Mouse (Mus musculus): ENCODE results near the gene Wdr37. TPM values are rescaled to one million over a fixed set of nuclear protein-coding genes. Genes with fewer than 3 reads are reported as not detected.
A peak's percentile ranks its signal among the peaks of the same experiment; 100 is the strongest.

Wdr37 gene
- polyA plus RNA-seq, 1 experiment from 2014 or later: 17.5 TPM

DNA sequence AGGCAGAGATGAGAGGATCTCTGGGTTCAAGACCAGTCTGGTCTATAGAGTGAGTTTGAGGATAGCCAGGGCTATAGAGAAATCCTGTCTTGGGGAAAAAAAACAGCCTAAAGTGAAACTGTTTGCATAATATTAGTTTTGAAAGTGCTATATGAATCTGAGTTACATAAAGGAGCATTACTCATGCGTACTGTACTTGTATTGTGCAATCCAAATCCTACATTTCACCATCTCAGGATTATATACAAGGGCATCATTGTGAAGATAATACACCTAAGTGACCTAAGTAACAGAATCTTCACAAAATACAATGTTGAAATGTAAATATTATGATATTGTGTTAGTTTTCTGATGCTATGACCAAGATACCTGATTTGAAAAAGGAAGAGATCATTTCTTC is 2.1 kb upstream of the Wdr37 start:
- H3K27me3 ChIP-seq (replicated peaks; ENCODE audit: control insufficient read depth, insufficient read depth, low read length): no peaks in the 10 kb centered on the region
- peaks cover 7% of the 10 kb centered on the region for H3K4me1 ChIP-seq (replicated peaks; ENCODE audit: control insufficient read depth, insufficient read depth, low read length)
- DNase-seq (ENCODE audit: low spot score) (no peak), ATAC-seq (replicated peaks; ENCODE audit: low FRiP score) (no peak)
- WGBS: 85% methylated on average over 1 of the region's 1 CpGs
- no peak overlapping the region for H3K9ac ChIP-seq (ENCODE audit: low read depth, low read length)
- H3K27ac ChIP-seq (ENCODE audit: low read depth, low read length): no peak overlapping the region
- no peak overlapping the region for H3K4me2 ChIP-seq
- H3K36me3 ChIP-seq (ENCODE audit: control insufficient read depth, insufficient read depth, low read length): no peaks in the 10 kb centered on the region
- no peaks in the 10 kb centered on the region for H3K9me3 ChIP-seq (ENCODE audit: control insufficient read depth, low read length)
- no peak overlapping the region for H3K4me3 ChIP-seq (ENCODE audit: low read depth, low read length)

DNA sequence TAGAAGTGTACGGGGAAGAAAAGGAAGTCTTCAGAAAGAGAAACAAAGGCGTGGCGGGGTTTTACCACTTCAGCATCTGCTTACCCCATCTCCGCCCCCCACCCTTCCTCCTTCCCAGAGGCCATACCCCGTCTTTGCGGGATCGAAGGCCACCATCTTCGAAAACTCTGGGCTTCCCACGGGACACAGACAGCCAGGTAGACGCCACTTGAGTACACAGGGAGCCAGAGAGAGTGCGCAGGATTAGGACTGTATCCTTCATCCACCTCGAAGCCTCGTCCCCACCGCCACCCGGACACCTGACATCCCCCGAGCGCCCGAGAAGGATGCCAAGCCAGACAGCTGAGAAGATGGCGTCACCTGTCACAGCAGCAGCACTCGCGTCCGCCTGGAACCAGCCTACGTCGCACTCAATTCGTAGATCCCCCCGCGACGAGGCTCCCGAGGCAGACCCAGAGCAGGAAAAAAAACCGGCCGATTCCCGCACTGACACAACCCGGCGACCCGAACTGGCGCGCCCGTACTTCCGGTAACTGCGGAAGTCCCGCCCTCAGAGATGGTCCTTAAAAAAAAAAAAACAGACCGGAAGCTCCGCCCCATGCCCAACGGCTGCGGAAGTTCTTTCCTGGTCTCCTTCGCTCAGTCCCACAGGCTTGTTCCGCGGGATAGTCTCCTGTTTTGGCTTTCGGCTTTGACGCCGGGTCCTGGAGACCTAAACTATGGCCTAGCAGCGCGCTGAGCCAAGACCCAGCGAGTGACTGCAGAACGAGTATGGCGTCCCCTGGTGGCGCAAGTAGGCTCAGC is 997 bp downstream of the Wdr37 start:
- Histone ChIP-seq H3K4me2 (peak overlapping the region; percentile 89), H3K36me3 (ENCODE audit: control insufficient read depth, insufficient read depth, low read length) (no peaks in the 10 kb centered on the region; the same call in 1 of the 2 replicates), H3K27me3 (replicated peaks; ENCODE audit: control insufficient read depth, insufficient read depth, low read length) (no peaks in the 10 kb centered on the region), H3K4me1 (replicated peaks; ENCODE audit: control insufficient read depth, insufficient read depth, low read length) (peaks cover 7% of the 10 kb centered on the region), H3K4me3 (ENCODE audit: low read depth, low read length) (peak overlapping the region; percentile 93), H3K9ac (ENCODE audit: low read depth, low read length) (peak overlapping the region; percentile 85), H3K9me3 (ENCODE audit: control insufficient read depth, low read length) (no peaks in the 10 kb centered on the region), H3K27ac (ENCODE audit: low read depth, low read length) (peak overlapping the region; percentile 94)
- peak; percentile 85 for ATAC-seq (replicated peaks; ENCODE audit: low FRiP score)
- peak; percentile 90 for DNase-seq (ENCODE audit: low spot score)
- WGBS: under 1% methylated on average over 57 of the region's 57 CpGs

DNA sequence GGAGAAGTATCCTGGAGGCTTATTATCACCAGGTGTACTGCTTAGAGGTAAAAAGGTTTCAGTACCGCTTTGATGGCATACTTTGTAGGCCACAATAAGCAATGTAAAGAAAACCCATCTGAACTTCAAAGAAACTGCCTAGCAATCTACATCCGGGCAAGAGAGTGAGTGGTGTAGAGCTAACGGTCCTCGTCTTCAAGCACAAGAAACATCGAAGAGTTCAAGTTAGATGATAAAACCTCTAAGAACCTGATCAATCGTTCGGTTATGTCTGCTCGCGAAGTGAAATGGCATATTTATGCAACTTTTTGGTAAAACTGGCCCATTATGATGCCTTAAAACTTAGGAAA is 1.6 kb downstream of the Wdr37 start:
- no peaks in the 10 kb centered on the region for H3K27me3 ChIP-seq (replicated peaks; ENCODE audit: control insufficient read depth, insufficient read depth, low read length)
- H3K4me1 ChIP-seq (replicated peaks; ENCODE audit: control insufficient read depth, insufficient read depth, low read length): peaks cover 7% of the 10 kb centered on the region
- no peaks in the 10 kb centered on the region; the same call in 1 of the 2 replicates for H3K36me3 ChIP-seq (ENCODE audit: control insufficient read depth, insufficient read depth, low read length)
- H3K4me3 ChIP-seq (ENCODE audit: low read depth, low read length): peak overlapping the region; percentile 93
- H3K4me2 ChIP-seq: peak overlapping the region; percentile 89
- H3K9ac ChIP-seq (ENCODE audit: low read depth, low read length): peak overlapping the region; percentile 85
- no peak for DNase-seq (ENCODE audit: low spot score)
- no peaks in the 10 kb centered on the region for H3K9me3 ChIP-seq (ENCODE audit: control insufficient read depth, low read length)
- no peak for ATAC-seq (replicated peaks; ENCODE audit: low FRiP score)
- H3K27ac ChIP-seq (ENCODE audit: low read depth, low read length): peak overlapping the region; percentile 94
- WGBS: 5% methylated on average over 9 of the region's 9 CpGs

DNA sequence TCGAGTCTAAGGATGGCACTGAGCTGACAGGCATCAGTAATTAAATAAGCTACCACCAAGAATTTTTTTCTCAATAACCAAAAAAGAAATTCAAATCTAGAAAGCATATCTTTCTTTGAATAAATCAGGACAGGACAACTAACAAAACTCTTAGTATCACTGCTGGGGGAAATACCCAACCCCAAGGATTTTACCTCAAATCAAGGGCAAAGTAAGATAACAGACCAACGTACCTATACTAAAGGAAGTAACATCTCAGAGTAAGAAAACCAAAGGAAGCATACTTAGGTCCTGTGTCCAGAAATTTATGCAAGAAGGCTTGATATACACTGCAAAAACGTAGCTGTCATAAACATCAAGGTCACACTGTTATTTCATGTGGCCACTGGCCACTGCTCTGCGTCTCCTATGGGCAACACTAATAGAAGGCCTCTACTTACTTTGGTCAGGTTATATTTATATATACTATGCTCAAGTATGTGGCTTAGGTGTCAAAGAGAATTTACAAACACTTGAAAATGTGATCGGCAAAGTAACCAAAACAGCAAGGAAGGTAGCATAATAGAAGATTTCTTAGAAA is 2.0 kb downstream of the Wdr37 start:
- Histone ChIP-seq H3K4me2 (peak overlapping the region; percentile 89), H3K36me3 (ENCODE audit: control insufficient read depth, insufficient read depth, low read length) (no peaks in the 10 kb centered on the region; the same call in 1 of the 2 replicates), H3K4me3 (ENCODE audit: low read depth, low read length) (peak overlapping the region; percentile 93), H3K4me1 (replicated peaks; ENCODE audit: control insufficient read depth, insufficient read depth, low read length) (peaks cover 7% of the 10 kb centered on the region), H3K9ac (ENCODE audit: low read depth, low read length) (peak overlapping the region; percentile 85), H3K9me3 (ENCODE audit: control insufficient read depth, low read length) (no peaks in the 10 kb centered on the region), H3K27ac (ENCODE audit: low read depth, low read length) (no peak overlapping the region), H3K27me3 (replicated peaks; ENCODE audit: control insufficient read depth, insufficient read depth, low read length) (no peaks in the 10 kb centered on the region)
- 63% methylated on average over 5 of the region's 5 CpGs for WGBS
- no peak for ATAC-seq (replicated peaks; ENCODE audit: low FRiP score)
- no peak for DNase-seq (ENCODE audit: low spot score)

DNA sequence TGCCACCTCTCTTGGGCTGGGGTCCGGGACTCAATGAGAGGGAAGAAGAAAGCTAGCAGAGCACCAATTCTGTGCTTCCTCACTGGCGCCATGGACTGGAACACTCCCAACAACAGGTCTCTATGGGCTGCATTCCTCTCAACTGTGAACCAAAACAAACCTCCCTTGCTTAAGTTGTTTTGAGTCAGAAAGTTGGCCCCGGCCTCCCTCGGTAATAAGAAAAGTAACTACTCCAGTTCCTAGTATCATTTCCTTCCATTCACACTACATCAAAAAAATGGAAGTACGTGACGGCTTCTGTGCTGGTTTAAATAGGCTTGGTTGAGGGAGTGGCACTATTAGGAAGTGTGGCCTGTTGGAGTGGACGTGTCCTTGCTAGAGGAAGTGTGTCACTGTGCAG is 5.1 kb downstream of the Wdr37 start:
- Histone ChIP-seq H3K27ac (ENCODE audit: low read depth, low read length) (no peak overlapping the region), H3K36me3 (ENCODE audit: control insufficient read depth, insufficient read depth, low read length) (no peaks in the 10 kb centered on the region; the same call in 1 of the 2 replicates), H3K27me3 (replicated peaks; ENCODE audit: control insufficient read depth, insufficient read depth, low read length) (no peaks in the 10 kb centered on the region), H3K4me3 (ENCODE audit: low read depth, low read length) (no peak overlapping the region), H3K9me3 (ENCODE audit: control insufficient read depth, low read length) (no peaks in the 10 kb centered on the region), H3K4me2 (no peak overlapping the region), H3K4me1 (replicated peaks; ENCODE audit: control insufficient read depth, insufficient read depth, low read length) (peaks cover 7% of the 10 kb centered on the region), H3K9ac (ENCODE audit: low read depth, low read length) (no peak overlapping the region)
- ATAC-seq (replicated peaks; ENCODE audit: low FRiP score): no peak
- DNase-seq (ENCODE audit: low spot score): no peak
- 85% methylated on average over 7 of the region's 7 CpGs for WGBS

DNA sequence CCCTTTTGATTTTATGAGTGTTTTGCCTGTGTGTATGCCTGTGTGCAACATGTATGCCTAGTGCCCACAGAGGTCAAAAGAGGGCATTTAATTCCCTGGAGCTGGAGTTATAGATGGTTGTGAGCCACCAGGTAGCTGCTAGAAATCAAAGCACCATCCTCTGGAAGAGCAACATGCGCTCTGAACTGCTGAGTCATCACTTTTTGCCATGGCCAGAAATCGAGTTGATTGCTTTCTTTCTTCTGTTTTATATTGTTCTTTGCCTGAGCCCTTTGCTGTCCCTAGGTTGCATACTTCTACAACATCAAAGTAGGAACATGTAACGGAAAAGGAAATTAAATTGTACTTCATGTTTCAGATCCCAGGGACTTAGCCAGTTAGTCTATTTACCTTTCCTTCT is 6.7 kb downstream of the Wdr37 start:
- H3K27me3 ChIP-seq (replicated peaks; ENCODE audit: control insufficient read depth, insufficient read depth, low read length): no peaks in the 10 kb centered on the region
- no peak overlapping the region for H3K4me3 ChIP-seq (ENCODE audit: low read depth, low read length)
- no peak overlapping the region for H3K9ac ChIP-seq (ENCODE audit: low read depth, low read length)
- DNase-seq (ENCODE audit: low spot score) (no peak), ATAC-seq (replicated peaks; ENCODE audit: low FRiP score) (no peak)
- no peak overlapping the region for H3K4me2 ChIP-seq
- H3K27ac ChIP-seq (ENCODE audit: low read depth, low read length): no peak overlapping the region
- no peaks in the 10 kb centered on the region for H3K9me3 ChIP-seq (ENCODE audit: control insufficient read depth, low read length)
- peaks cover 7% of the 10 kb centered on the region for H3K4me1 ChIP-seq (replicated peaks; ENCODE audit: control insufficient read depth, insufficient read depth, low read length)
- WGBS: 81% methylated on average over 3 of the region's 3 CpGs
- peaks cover 4% of the 10 kb centered on the region; the same call in 1 of the 2 replicates for H3K36me3 ChIP-seq (ENCODE audit: control insufficient read depth, insufficient read depth, low read length)

DNA sequence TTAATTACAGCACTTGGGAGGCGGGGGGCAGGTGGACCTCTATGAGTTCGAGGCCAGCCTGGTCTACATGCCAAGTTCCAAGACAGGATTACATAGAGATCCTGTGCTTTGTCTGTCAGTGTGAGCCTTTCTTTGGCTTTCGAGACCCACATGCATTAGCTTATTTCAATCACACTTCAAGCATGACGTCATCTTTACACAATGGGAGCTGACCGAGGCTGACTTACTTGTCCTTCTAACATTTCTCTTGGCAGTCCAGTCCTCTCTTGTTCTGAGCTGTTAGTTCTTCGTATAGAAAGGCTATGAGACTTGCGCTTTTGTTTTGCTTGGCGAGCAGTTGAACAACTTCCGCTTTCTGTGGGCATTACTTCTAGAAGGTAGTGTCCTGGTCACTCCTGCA is 10.8 kb downstream of the Wdr37 start:
- no peak for DNase-seq (ENCODE audit: low spot score)
- H3K4me2 ChIP-seq: no peak overlapping the region

DNA sequence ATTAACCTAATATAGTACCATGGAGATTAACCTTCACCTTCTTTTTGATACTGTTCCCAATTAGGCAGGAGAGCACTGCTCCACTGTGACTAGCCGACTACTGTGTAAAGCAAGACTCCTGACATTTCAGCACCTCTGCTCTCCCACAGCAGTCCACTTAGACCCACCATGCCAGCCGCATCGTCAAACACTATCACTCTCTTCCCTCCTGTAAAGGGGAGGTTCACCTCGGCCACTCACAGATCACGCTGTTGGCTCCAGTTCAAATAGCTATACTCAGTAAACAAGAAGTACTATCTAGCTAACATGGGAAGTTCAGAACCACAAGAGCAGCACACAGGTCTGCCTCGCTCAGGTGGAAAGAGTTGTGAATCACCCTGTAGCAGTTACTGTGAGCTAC is 13.3 kb downstream of the Wdr37 start:
- H3K27ac ChIP-seq (ENCODE audit: low read depth, low read length): no peak overlapping the region
- H3K9me3 ChIP-seq (ENCODE audit: control insufficient read depth, low read length): no peaks in the 10 kb centered on the region
- H3K36me3 ChIP-seq (ENCODE audit: control insufficient read depth, insufficient read depth, low read length): peaks cover 6% of the 10 kb centered on the region
- WGBS: 91% methylated on average over 6 of the region's 6 CpGs
- no peak overlapping the region for H3K9ac ChIP-seq (ENCODE audit: low read depth, low read length)
- no peak overlapping the region for H3K4me2 ChIP-seq
- no peaks in the 10 kb centered on the region for H3K27me3 ChIP-seq (replicated peaks; ENCODE audit: control insufficient read depth, insufficient read depth, low read length)
- DNase-seq (ENCODE audit: low spot score) (no peak), ATAC-seq (replicated peaks; ENCODE audit: low FRiP score) (no peak)
- no peaks in the 10 kb centered on the region for H3K4me1 ChIP-seq (replicated peaks; ENCODE audit: control insufficient read depth, insufficient read depth, low read length)
- H3K4me3 ChIP-seq (ENCODE audit: low read depth, low read length): no peak overlapping the region

More for the DNA sequence above, 10.8 kb downstream of the Wdr37 start:
- H3K4me3 ChIP-seq (ENCODE audit: low read depth, low read length): no peak overlapping the region
- no peaks in the 10 kb centered on the region for H3K27me3 ChIP-seq (replicated peaks; ENCODE audit: control insufficient read depth, insufficient read depth, low read length)
- 92% methylated on average over 9 of the region's 9 CpGs for WGBS
- H3K4me1 ChIP-seq (replicated peaks; ENCODE audit: control insufficient read depth, insufficient read depth, low read length): no peaks in the 10 kb centered on the region
- no peak overlapping the region for H3K9ac ChIP-seq (ENCODE audit: low read depth, low read length)
- no peak overlapping the region for H3K27ac ChIP-seq (ENCODE audit: low read depth, low read length)
- no peaks in the 10 kb centered on the region for H3K9me3 ChIP-seq (ENCODE audit: control insufficient read depth, low read length)
- ATAC-seq (replicated peaks; ENCODE audit: low FRiP score): no peak
- H3K36me3 ChIP-seq (ENCODE audit: control insufficient read depth, insufficient read depth, low read length): peaks cover 4% of the 10 kb centered on the region; the same call in 1 of the 2 replicates

DNA sequence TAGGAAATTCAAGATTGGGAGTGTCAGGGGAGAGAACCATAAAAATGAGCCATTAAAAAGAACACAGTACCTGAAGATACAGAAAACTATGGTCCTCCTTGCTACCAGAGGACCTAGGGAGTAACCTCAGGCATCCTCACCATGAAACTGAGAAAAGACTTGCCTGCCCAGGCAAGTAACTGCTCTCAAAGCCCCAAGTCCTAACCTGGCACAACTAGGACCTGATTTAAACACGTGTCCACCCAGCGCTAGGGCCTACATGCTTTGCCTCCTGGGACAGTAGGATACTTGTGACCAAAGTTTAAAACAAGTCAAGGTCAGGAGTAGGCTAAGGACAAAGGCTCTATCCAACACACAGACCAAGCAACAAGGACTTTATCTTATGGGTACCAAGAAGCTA is 16.9 kb downstream of the Wdr37 start:
- Histone ChIP-seq H3K27me3 (replicated peaks; ENCODE audit: control insufficient read depth, insufficient read depth, low read length) (no peaks in the 10 kb centered on the region), H3K36me3 (ENCODE audit: control insufficient read depth, insufficient read depth, low read length) (peaks cover 5% of the 10 kb centered on the region), H3K4me1 (replicated peaks; ENCODE audit: control insufficient read depth, insufficient read depth, low read length) (peaks cover 2% of the 10 kb centered on the region; the same call in 1 of the 2 replicates), H3K27ac (ENCODE audit: low read depth, low read length) (no peak overlapping the region), H3K4me3 (ENCODE audit: low read depth, low read length) (no peak overlapping the region), H3K4me2 (no peak overlapping the region), H3K9ac (ENCODE audit: low read depth, low read length) (no peak overlapping the region), H3K9me3 (ENCODE audit: control insufficient read depth, low read length) (no peaks in the 10 kb centered on the region)
- no peak for ATAC-seq (replicated peaks; ENCODE audit: low FRiP score)
- no peak for DNase-seq (ENCODE audit: low spot score)
- 99% methylated on average over 2 of the region's 2 CpGs for WGBS

Data from liver, embryonic 11.5 days (tissue).